Mouse (Mus musculus): Measurements from ENCODE around the gene Armh3. TPM values are rescaled to one million over a fixed set of nuclear protein-coding genes. Genes with fewer than 3 reads are reported as not detected.

Armh3 gene
- polyA plus RNA-seq, 1 experiment = 16.2 TPM

GRCm38 (mm10) chr19:45789888-45790874, 208.1 kb downstream of the Armh3 start:
- Histone ChIP-seq H3K4me3 (ENCODE audit: insufficient read depth, low read length) (no peak overlapping the region), H3K27ac (ENCODE audit: insufficient read depth, low read length) (no peak overlapping the region), H3K4me1 (ENCODE audit: control insufficient read depth, insufficient read depth, low read length) (no peaks in the 10 kb centered on the region)
- TF ChIP-seq CTCF (IDR thresholded peaks at IDR 0.05; ENCODE audit: extremely low read depth, insufficient read depth, low read length) (no peak), POLR2A (IDR thresholded peaks at IDR 0.05; ENCODE audit: extremely low read depth, insufficient read depth, low read length) (no peak)

GRCm38 (mm10) chr19:45789365-45789764, 208.9 kb downstream of the Armh3 start:
- TF ChIP-seq CTCF (IDR thresholded peaks at IDR 0.05; ENCODE audit: extremely low read depth, insufficient read depth, low read length) (no peak), POLR2A (IDR thresholded peaks at IDR 0.05; ENCODE audit: extremely low read depth, insufficient read depth, low read length) (no peak)
- Histone ChIP-seq H3K4me1 (ENCODE audit: control insufficient read depth, insufficient read depth, low read length) (no peaks in the 10 kb centered on the region), H3K4me3 (ENCODE audit: insufficient read depth, low read length) (no peak overlapping the region), H3K27ac (ENCODE audit: insufficient read depth, low read length) (no peak overlapping the region)

GRCm38 (mm10) chr19:45788337-45788736, 210.0 kb downstream of the Armh3 start:
- Histone ChIP-seq H3K4me1 (ENCODE audit: control insufficient read depth, insufficient read depth, low read length) (no peaks in the 10 kb centered on the region; the same call in 1 of the 2 replicates), H3K27ac (ENCODE audit: insufficient read depth, low read length) (no peak overlapping the region), H3K4me3 (ENCODE audit: insufficient read depth, low read length) (no peak overlapping the region)
- TF ChIP-seq POLR2A (IDR thresholded peaks at IDR 0.05; ENCODE audit: extremely low read depth, insufficient read depth, low read length) (no peak), CTCF (IDR thresholded peaks at IDR 0.05; ENCODE audit: extremely low read depth, insufficient read depth, low read length) (no peak)

- H3K4me1 ChIP-seq (ENCODE audit: control insufficient read depth, insufficient read depth, low read length) = no peaks in the 10 kb centered on the region; the same call in 1 of the 2 replicates
- no peak overlapping the region for H3K4me3 ChIP-seq (ENCODE audit: insufficient read depth, low read length)
- no peak overlapping the region for H3K27ac ChIP-seq (ENCODE audit: insufficient read depth, low read length)
- TF ChIP-seq POLR2A (IDR thresholded peaks at IDR 0.05; ENCODE audit: extremely low read depth, insufficient read depth, low read length) = no peak
- no peak for TF ChIP-seq CTCF (IDR thresholded peaks at IDR 0.05; ENCODE audit: extremely low read depth, insufficient read depth, low read length)
Observed at GRCm38 (mm10) chr19:45787450-45787849, 210.8 kb downstream of the Armh3 start.

GRCm38 (mm10) chr19:45785470-45785869, 212.8 kb downstream of the Armh3 start:
- Histone ChIP-seq H3K4me3 (ENCODE audit: insufficient read depth, low read length) (no peak overlapping the region), H3K27ac (ENCODE audit: insufficient read depth, low read length) (no peak overlapping the region), H3K4me1 (ENCODE audit: control insufficient read depth, insufficient read depth, low read length) (peaks cover 4% of the 10 kb centered on the region; the same call in 1 of the 2 replicates)
- no peak for TF ChIP-seq POLR2A (IDR thresholded peaks at IDR 0.05; ENCODE audit: extremely low read depth, insufficient read depth, low read length)

GRCm38 (mm10) chr19:45783933-45784576, 214.2 kb downstream of the Armh3 start:
- TF ChIP-seq POLR2A (IDR thresholded peaks at IDR 0.05; ENCODE audit: extremely low read depth, insufficient read depth, low read length) = no peak
- no peak for TF ChIP-seq CTCF (IDR thresholded peaks at IDR 0.05; ENCODE audit: extremely low read depth, insufficient read depth, low read length)

GRCm38 (mm10) chr19:45783181-45783932, 214.9 kb downstream of the Armh3 start, which contains the start of gene Mgea5:
Gene Mgea5, minus strand, starts transcription at chr19:45783837.
- H3K4me3 ChIP-seq (ENCODE audit: insufficient read depth, low read length) = peak within 1 kb of the TSS; percentile 93
- TF ChIP-seq POLR2A (IDR thresholded peaks at IDR 0.05; ENCODE audit: extremely low read depth, insufficient read depth, low read length) (peak; percentile 90), CTCF (IDR thresholded peaks at IDR 0.05; ENCODE audit: extremely low read depth, insufficient read depth, low read length) (no peak)
- H3K4me1 ChIP-seq (ENCODE audit: control insufficient read depth, insufficient read depth, low read length) = peaks cover 8% of the 10 kb centered on the region
- H3K27ac ChIP-seq (ENCODE audit: insufficient read depth, low read length) = peak within 1 kb of the TSS; percentile 88

More at GRCm38 (mm10) chr19:45783933-45784576, 214.2 kb downstream of the Armh3 start:
- H3K4me1 ChIP-seq (ENCODE audit: control insufficient read depth, insufficient read depth, low read length) = peaks cover 8% of the 10 kb centered on the region
- peak overlapping the region; percentile 26; the same call in 1 of the 2 replicates for H3K27ac ChIP-seq (ENCODE audit: insufficient read depth, low read length)
- peak overlapping the region; percentile 35 for H3K4me3 ChIP-seq (ENCODE audit: insufficient read depth, low read length)

GRCm38 (mm10) chr19:45782315-45783001, 215.8 kb downstream of the Armh3 start:
- TF ChIP-seq CTCF (IDR thresholded peaks at IDR 0.05; ENCODE audit: extremely low read depth, insufficient read depth, low read length) (no peak), POLR2A (IDR thresholded peaks at IDR 0.05; ENCODE audit: extremely low read depth, insufficient read depth, low read length) (0 out of 2 replicates have a peak, but pooled peaks have one; percentile 8)
- Histone ChIP-seq H3K4me3 (ENCODE audit: insufficient read depth, low read length) (peak overlapping the region; percentile 93), H3K4me1 (ENCODE audit: control insufficient read depth, insufficient read depth, low read length) (peaks cover 9% of the 10 kb centered on the region), H3K27ac (ENCODE audit: insufficient read depth, low read length) (peak overlapping the region; percentile 88)

Measured in cortical plate, adult 2 months (tissue).